Mouse (Mus musculus) left cerebral cortex, postnatal 36 days (tissue): Measurements from ENCODE around the gene Pisd. TPM values are rescaled to one million over a fixed set of nuclear protein-coding genes. Genes with fewer than 3 reads are reported as not detected.
"Not testable (repeated sequence)": the region's sequence is repeated elsewhere in the genome, so short reads cannot be mapped to it uniquely, and the experiment has no call there.

Experiments used
- DNase-seq, 2 experiments: peaks; one replicate each; pipeline ENCODE4 v3.0.0; 2021 to 2022; ENCODE audit warnings: low spot score in 2 of 2, mixed read lengths in 1 of 2
- intact Hi-C: fragments of 180-260 bp; cut with DNase I; formaldehyde crosslinking; loops from one replicate; pipeline ENCODE4 v1.15.1; 2025
- total RNA-seq, 2 experiments: library from RNA; stranded (reverse); gene quantifications; 2 replicates each; pipeline ENCODE4 v1.2.3; 2021

Gene Pisd
- 10 to 100 TPM; 57.2 to 57.7 TPM for total RNA-seq

GRCm38 (mm10) chr5:32785313-32785915 lies at the start of gene Pisd:
TSS of gene Pisd (minus strand) at chr5:32785646.
- peak; percentile 96 to 99 for DNase-seq
- intact Hi-C loops: loop anchor here (2.0 to 10.0 kb wide), 3 partner anchors 43 to 71 kb away; partner anchors contain the start of gene Prr14l

GRCm38 (mm10) chr5:32834497-32834896 lies 49.1 kb upstream of the Pisd start:
- DNase-seq: no peak
- intact Hi-C loops: no loop called here

DNA sequence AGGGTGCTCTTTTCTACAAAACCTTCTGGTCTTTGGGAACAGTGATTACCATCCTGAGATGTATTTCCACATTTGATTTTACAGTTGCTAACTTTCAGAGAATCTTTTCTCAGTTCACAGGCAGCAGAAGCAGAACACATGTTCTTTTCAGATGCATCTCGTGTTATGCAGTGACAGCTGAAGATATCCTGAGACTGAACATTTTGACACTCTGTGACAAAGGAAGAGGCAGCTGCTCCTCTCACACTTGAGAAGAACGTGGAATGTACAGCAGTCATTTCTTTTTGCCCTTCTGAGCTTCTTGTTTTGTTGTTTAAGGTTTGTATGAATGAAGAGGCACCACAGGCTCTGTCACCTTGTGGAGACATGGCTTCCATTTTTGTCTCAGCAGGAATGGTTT lies 44.6 kb upstream of the Pisd start:
- no peak for DNase-seq
- intact Hi-C loops: no loop called here

DNA sequence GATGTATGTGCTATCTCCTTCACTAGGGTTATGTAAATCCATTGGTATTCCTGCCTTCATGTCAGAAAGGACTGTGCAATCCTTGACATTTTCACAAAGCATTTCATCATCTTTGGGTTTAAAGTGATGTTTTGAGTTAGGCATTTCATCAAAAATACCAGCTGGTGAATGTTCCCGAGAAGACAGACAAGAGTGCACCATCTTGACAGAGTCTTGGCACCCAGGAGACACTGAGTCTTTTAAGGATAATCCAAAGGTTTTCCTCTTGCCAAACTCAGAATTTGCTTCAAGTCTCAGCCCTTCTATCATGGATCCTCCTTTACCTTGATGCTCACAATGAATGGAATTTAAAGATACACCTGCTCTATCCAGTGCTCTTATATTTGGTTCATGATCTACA lies 43.3 kb upstream of the Pisd start:
- DNase-seq, intact Hi-C loops: not testable (repeated sequence)

GRCm38 (mm10) chr5:32827009-32827408 lies 41.6 kb upstream of the Pisd start, which contains the start of gene Gm20671:
TSS of gene Gm20671 (minus strand) at chr5:32827109.
- intact Hi-C loops: no loop called here
- no peak for DNase-seq

- DNase-seq: no peak
- intact Hi-C loops: no loop called here
Observed at GRCm38 (mm10) chr5:32820471-32820870, 35.0 kb upstream of the Pisd start.

- no peak for DNase-seq
- intact Hi-C loops: no loop called here
Observed at GRCm38 (mm10) chr5:32815396-32815795, 29.9 kb upstream of the Pisd start.

- intact Hi-C loops: loop anchor here (5.0 to 10.0 kb wide), 2 partner anchors 66 to 72 kb away; partner anchors contain the start of gene Prr14l
- not testable (repeated sequence) for DNase-seq
Observed at GRCm38 (mm10) chr5:32786454-32786853, 1.0 kb upstream of the Pisd start.

DNA sequence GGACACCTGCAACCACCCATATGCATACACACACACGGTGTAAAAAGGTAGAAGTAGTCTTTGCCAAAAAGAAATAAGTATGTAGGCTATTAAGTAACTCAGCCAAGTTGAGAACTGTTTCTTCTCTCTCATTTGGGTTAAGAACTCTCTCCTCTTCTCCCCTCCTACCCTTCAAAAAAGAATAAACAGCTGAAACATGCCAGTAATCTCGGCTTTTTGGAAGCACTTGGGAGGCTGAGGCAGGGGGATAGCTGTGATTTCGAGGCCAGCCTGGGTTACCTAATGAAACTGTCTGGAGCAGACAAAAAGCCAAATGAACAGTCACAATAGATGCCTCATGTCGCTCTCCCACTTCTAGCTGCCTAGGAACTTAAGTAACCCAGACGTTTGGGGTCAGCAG lies 720 bp downstream of the Pisd start:
- intact Hi-C loops: loop anchor here (2.0 to 10.0 kb wide), 3 partner anchors 42 to 70 kb away; partner anchors contain the start of gene Prr14l
- no peak for DNase-seq

DNA sequence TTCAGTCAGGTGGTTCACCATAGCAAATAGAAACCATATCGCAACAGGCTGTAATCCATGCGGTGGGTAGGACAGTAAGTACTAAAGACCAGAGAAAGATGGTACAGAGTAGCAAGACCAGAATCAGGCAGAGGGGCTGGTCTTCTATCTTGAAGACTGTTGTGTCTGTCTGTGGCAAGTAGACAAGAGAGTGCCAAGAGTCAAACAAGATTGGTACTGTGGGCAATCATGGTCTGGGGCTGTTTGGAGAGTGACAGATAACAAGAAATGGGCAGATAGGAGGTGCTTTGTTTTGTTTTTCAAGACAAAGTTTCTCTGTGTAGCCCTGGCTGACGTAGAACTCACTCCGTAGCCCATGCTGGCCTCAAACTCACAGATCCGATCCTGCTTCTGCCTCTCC lies 3.9 kb downstream of the Pisd start:
- no peak for DNase-seq
- intact Hi-C loops: loop anchor here (10.0 kb wide), 1 partner anchor 67 kb away; no protein-coding TSS in a partner anchor

DNA sequence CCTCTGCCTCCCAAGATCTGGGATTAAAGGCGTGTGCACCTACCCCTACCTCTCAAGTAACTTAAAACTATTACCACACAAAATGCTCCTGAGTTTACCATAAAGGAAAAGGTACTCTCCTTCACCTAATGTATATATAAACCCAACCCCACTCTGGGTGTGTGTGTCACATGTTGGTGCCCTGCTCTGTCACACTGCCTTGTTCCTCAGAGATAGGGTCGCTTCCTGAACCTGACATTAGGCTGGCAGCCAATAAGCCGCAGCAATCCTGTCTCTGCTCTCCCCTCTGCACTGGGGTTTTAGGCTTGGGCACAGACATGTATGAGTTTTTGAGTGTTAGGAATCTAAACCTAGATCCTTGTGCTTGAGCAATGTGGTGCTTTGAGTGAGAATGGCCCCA lies 7.3 kb downstream of the Pisd start:
- DNase-seq: no peak
- intact Hi-C loops: no loop called here

GRCm38 (mm10) chr5:32772361-32772760 lies 13.1 kb downstream of the Pisd start:
- intact Hi-C loops: no loop called here
- no peak for DNase-seq

- no peak for DNase-seq
- intact Hi-C loops: no loop called here
Observed at GRCm38 (mm10) chr5:32767636-32768373, 17.6 kb downstream of the Pisd start.

- intact Hi-C loops: no loop called here
- no peak for DNase-seq
Observed at GRCm38 (mm10) chr5:32767004-32767403, 18.4 kb downstream of the Pisd start.

DNA sequence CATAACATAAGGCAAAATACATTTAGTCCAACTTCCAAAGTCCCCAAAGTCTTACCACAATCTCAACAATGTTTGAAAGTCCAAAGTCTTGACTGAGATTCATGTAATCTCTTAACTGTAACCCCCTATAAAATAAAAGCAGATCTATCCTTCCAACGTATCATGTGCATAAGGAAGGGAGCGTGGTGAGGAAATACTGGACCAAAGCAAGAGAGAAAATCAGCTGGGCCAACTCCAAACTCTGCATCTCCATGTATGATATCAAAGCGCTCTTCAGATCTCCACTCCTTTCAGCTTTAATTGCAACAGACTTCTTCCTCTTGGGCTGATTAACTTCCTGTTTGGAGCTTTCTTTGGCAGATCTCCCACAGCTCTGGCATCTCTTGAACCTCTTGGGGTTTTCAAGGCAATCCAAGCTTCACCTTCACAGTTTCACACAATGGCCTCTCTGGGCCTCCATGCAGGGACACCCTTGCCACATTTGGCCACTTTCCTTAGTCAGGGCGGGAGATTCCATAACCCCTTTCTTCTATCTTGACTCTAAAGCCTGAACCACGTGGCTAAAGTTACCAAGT lies 23.8 kb downstream of the Pisd start:
- DNase-seq: no peak
- intact Hi-C loops: no loop called here

DNA sequence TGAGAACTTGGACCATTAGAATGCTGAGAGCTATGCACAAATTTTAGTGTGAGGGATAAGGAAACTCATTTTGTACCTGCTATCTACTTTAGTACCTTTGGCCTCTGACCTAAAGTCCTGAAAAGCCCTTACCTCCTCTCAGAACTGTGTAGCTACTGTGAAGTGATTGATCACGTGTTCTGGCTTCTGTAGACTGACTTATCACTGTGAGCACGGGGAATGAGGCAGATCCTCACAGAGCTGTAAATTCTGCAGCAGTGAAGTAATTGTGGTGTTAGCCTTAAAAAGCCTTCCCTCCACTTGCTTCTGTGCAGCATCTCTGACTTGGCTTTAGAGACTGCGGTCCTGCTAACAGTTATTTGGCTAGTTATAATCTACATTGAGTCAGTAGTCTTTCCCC lies 24.7 kb downstream of the Pisd start:
- intact Hi-C loops: no loop called here
- DNase-seq: no peak

- intact Hi-C loops, DNase-seq: not testable (repeated sequence)
Observed at GRCm38 (mm10) chr5:32760352-32760751, 25.1 kb downstream of the Pisd start.

DNA sequence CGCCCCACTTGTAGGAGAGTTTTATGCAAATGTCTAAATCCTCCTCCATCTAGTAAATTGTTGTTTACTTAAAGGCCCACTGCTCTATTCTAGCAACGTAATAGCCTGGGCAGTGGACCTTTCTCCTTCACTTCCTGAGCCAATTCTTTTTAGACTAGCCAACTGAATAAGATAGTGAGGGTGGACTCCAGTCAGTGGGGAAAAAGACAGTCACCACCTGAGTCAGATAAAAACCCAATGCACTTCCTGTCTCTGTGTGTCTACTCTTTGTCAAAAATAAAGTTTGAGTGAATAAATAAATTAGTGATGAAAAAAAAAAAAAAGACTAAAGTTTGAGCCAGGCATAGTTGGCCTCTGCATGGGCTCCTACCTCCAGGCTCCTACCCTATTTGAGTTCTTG lies 25.8 kb downstream of the Pisd start:
- intact Hi-C loops: no loop called here
- DNase-seq: no peak

- intact Hi-C loops: no loop called here
- DNase-seq: no peak
Observed at GRCm38 (mm10) chr5:32756141-32756540, 29.3 kb downstream of the Pisd start.

DNA sequence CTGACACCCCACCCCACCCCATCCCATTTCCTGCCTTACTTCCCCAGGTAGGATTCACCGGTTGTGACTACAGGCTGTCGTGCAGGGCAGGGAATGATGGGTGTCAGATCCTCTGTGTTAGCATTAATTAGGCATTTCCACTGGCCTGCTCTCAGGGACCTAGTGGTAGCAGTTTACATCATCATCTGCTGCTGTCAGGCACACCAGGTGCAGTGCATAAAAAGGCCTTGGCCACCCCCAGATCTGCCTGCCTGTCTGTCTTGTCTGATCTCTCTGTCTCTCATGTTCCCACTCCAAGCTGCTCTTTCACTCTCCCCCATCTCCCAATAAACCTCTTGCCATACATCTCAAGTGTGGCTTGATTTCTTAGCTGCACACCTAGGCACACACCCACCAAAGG lies 33.7 kb downstream of the Pisd start:
- DNase-seq: no peak
- intact Hi-C loops: no loop called here

DNA sequence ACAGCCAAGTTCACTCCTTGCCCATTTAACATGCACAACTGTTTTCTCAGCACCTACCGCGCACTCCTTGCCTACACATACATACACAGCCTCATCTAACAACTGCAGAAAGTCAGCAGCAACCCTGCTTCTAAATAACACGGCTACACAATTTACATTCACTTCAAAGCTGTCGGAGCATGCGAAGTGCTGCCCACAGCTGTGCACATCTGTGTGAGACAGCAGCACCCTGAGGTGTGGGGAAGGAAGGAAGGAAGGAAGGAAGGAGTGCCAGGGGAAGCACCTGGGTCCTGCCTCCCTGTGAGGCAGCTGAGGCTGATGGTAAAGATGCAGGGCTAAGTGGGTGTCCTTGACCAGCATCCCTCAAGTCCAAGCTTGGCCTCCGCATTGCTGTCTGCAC lies 36.5 kb downstream of the Pisd start:
- DNase-seq: no peak
- intact Hi-C loops: no loop called here
